Mouse (Mus musculus): Measurements from ENCODE around the gene Nsd1.

GRCm38 (mm10) chr13:55339259-55339658 is 129.7 kb downstream of the Nsd1 start:
- no peak for TF ChIP-seq POLR2A (IDR thresholded peaks at IDR 0.05; ENCODE audit: low read depth, low read length)
- TF ChIP-seq CTCF (conservative IDR thresholded peaks at IDR 0.05; ENCODE audit: insufficient read depth, insufficient read length, low read depth, low read length) = no peak
